Mouse (Mus musculus) kidney, adult 9 months (tissue): ENCODE measurements around the gene 1700016D06Rik.
"Not testable (repeated sequence)": the region's sequence is repeated elsewhere in the genome, so short reads cannot be mapped to it uniquely, and the experiment has no call there.

Experiments used
- DNase-seq: peaks from one replicate; pipeline ENCODE4 v3.0.0; 2022

The 1700016D06Rik gene

GRCm38 (mm10) chr8:11700060-11701032 is 517 bp downstream of the 1700016D06Rik start:
- peak; percentile 86 for DNase-seq

- no peak for DNase-seq
Observed at GRCm38 (mm10) chr8:11699442-11700001, 1.3 kb downstream of the 1700016D06Rik start.

GRCm38 (mm10) chr8:11697467-11697866 is 3.4 kb downstream of the 1700016D06Rik start:
- no peak for DNase-seq

- no peak for DNase-seq
Observed at GRCm38 (mm10) chr8:11696176-11696575, 4.7 kb downstream of the 1700016D06Rik start.

- DNase-seq = no peak
Observed at GRCm38 (mm10) chr8:11693972-11694371, 6.9 kb downstream of the 1700016D06Rik start.

GRCm38 (mm10) chr8:11692455-11692854 is 8.4 kb downstream of the 1700016D06Rik start:
- DNase-seq = no peak

- DNase-seq = no peak
Observed at GRCm38 (mm10) chr8:11691761-11692160, 9.1 kb downstream of the 1700016D06Rik start.

- no peak for DNase-seq
Observed at GRCm38 (mm10) chr8:11691284-11691683, 9.6 kb downstream of the 1700016D06Rik start.

GRCm38 (mm10) chr8:11689945-11690344 is 10.9 kb downstream of the 1700016D06Rik start:
- no peak for DNase-seq

GRCm38 (mm10) chr8:11687251-11687650 is 13.6 kb downstream of the 1700016D06Rik start:
- DNase-seq = no peak

GRCm38 (mm10) chr8:11684558-11684957 is 16.3 kb downstream of the 1700016D06Rik start:
- no peak for DNase-seq

- no peak for DNase-seq
Observed at GRCm38 (mm10) chr8:11668308-11668707, 32.6 kb downstream of the 1700016D06Rik start.

GRCm38 (mm10) chr8:11666023-11666716 is 34.7 kb downstream of the 1700016D06Rik start:
- DNase-seq = not testable (repeated sequence)

- DNase-seq = no peak
Observed at GRCm38 (mm10) chr8:11661969-11662368, 38.9 kb downstream of the 1700016D06Rik start.

GRCm38 (mm10) chr8:11650021-11650420 is 50.8 kb downstream of the 1700016D06Rik start:
- DNase-seq = no peak

- no peak for DNase-seq
Observed at GRCm38 (mm10) chr8:11643123-11643522, 57.7 kb downstream of the 1700016D06Rik start.

- DNase-seq = no peak
Observed at GRCm38 (mm10) chr8:11640606-11641005, 60.3 kb downstream of the 1700016D06Rik start.

- DNase-seq = no peak
Observed at GRCm38 (mm10) chr8:11637531-11637930, 63.3 kb downstream of the 1700016D06Rik start.

- peak; percentile 94 for DNase-seq
Observed at GRCm38 (mm10) chr8:11636324-11637057, 64.4 kb downstream of the 1700016D06Rik start.

- peak; percentile 98 for DNase-seq
Observed at GRCm38 (mm10) chr8:11635611-11636081, 65.2 kb downstream of the 1700016D06Rik start, which contains the start of gene Ankrd10. Gene Ankrd10 (minus strand): TSS chr8:11635757.

GRCm38 (mm10) chr8:11635012-11635577 is 65.8 kb downstream of the 1700016D06Rik start:
- DNase-seq = peak; percentile 83
